ENCODE assay signal across 29 mouse cellular contexts in the genomic region with DNA sequence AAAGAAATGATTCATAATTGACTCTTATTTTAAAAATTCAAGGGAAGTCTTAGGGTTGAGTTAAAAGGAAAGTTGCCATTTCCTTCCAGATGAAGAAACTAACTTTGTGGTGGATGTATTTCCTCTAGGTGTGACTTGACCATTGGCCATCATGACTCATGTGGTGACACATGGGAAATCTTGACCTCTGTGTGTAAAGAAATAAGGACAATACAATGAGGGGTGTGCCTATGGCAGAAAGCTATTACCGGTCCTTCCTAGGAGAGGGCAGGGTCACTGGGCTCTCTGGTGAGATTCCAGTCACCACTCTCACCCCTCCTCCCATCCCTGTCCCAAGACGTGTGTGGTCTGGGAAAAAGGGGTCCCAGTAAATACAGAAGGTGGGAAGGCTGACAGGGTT. TPM values are rescaled to one million over a fixed set of nuclear protein-coding genes. Genes with fewer than 3 reads are reported as not detected.
A peak's percentile ranks its signal among the peaks of the same experiment; 100 is the strongest.
DNase-seq lines count a peak whose midpoint lies in the region; ATAC-seq and TF ChIP-seq lines count a peak whose summit lies in the region.
"Had no signal": no experiment of that assay in that cellular context is flagged by ENCODE, and none has a peak within 500 bp of the region (broad histone marks: within the 10 kb centered on the region; RNA-seq: fewer than 3 reads in every experiment).

No protein-coding gene starts in this region.

- TF ChIP-seq CTCF in heart, postnatal 0 days (IDR thresholded peaks at IDR 0.05; ENCODE audit: low read depth) = no peak

- H3K4me2 ChIP-seq in heart, postnatal 0 days (ENCODE audit: low read depth, low read length) = no peak overlapping the region
- no peak overlapping the region for H3K4me2 ChIP-seq in heart, embryonic 11.5 days
- H3K4me2 ChIP-seq: heart, embryonic 13.5 days; hindbrain, embryonic 12.5 days had no signal

- H3K4me3 ChIP-seq in heart, postnatal 0 days (ENCODE audit: low read depth, low read length) = no peak overlapping the region
- H3K4me3 ChIP-seq in heart, embryonic 11.5 days (ENCODE audit: low read depth, low read length) = no peak overlapping the region
- no peak overlapping the region for H3K4me3 ChIP-seq in embryonic facial prominence, embryonic 10.5 days
- H3K4me3 ChIP-seq: forebrain, embryonic 10.5 days; heart, adult 2 months; heart, embryonic 13.5 days; hindbrain, embryonic 12.5 days had no signal

- WGBS in heart, postnatal 0 days = 49% methylated on average over 2 of the region's 2 CpGs
- WGBS in heart, embryonic 11.5 days (ENCODE audit: insufficient replicate concordance) = 44% methylated on average over 2 of the region's 2 CpGs
- WGBS in embryonic facial prominence, embryonic 10.5 days = 61% methylated on average over 2 of the region's 2 CpGs

- no peak for DNase-seq in heart, postnatal 0 days (ENCODE audit: low spot score)
- peak; percentile 61 for DNase-seq in 3T3-L1 (ENCODE audit: low read depth, low spot score)
- peak; percentile 27 for DNase-seq in fibroblast of lung, adult 2 months (ENCODE audit: low read depth)
- no peak for DNase-seq in thymus, postnatal 36 days
- DNase-seq in embryonic facial prominence, embryonic 10.5 days (ENCODE audit: low spot score) = no peak
- DNase-seq: adrenal gland, postnatal 14 days; B cell, adult 2 months; cerebellum, adult 18-20 months; cerebellum, adult 9-11 months; cerebellum, postnatal 36 days; gastrocnemius, postnatal 14 days; heart, adult 2 months; heart, postnatal 10 days; heart, postnatal 4 days had no signal

- H3K9ac ChIP-seq in heart, postnatal 0 days (replicated peaks; ENCODE audit: low read depth, low read length) = no peak overlapping the region
- H3K9ac ChIP-seq in heart, embryonic 11.5 days (ENCODE audit: low read depth, low read length) = no peak overlapping the region
- H3K9ac ChIP-seq: heart, embryonic 13.5 days; hindbrain, embryonic 12.5 days had no signal

- no peak for TF ChIP-seq EP300 in heart, postnatal 0 days (IDR thresholded peaks at IDR 0.05; ENCODE audit: low read depth)

- no peaks in the 10 kb centered on the region for H3K4me1 ChIP-seq in heart, postnatal 0 days (ENCODE audit: control insufficient read depth, insufficient read depth)
- no peaks in the 10 kb centered on the region for H3K4me1 ChIP-seq in heart, embryonic 11.5 days (ENCODE audit: control insufficient read depth, insufficient read depth, low read length)
- no peaks in the 10 kb centered on the region for H3K4me1 ChIP-seq in embryonic facial prominence, embryonic 10.5 days
- H3K4me1 ChIP-seq: heart, embryonic 13.5 days had no signal

- H3K36me3 ChIP-seq in heart, postnatal 0 days (replicated peaks; ENCODE audit: control insufficient read depth, insufficient read depth, low read length) = no peaks in the 10 kb centered on the region
- H3K36me3 ChIP-seq in heart, embryonic 11.5 days (ENCODE audit: control insufficient read depth, insufficient read depth, low read length) = no peaks in the 10 kb centered on the region
- no peaks in the 10 kb centered on the region for H3K36me3 ChIP-seq in embryonic facial prominence, embryonic 10.5 days (replicated peaks)
- H3K36me3 ChIP-seq: forebrain, embryonic 10.5 days; G1E; heart, embryonic 13.5 days; hindbrain, embryonic 12.5 days had no signal

- no peak overlapping the region for H3K27ac ChIP-seq in heart, postnatal 0 days (ENCODE audit: low read depth)
- H3K27ac ChIP-seq in heart, embryonic 11.5 days (ENCODE audit: low read depth, low read length) = no peak overlapping the region
- no peak overlapping the region for H3K27ac ChIP-seq in embryonic facial prominence, embryonic 10.5 days (replicated peaks)
- H3K27ac ChIP-seq: forebrain, embryonic 10.5 days; heart, adult 2 months; heart, embryonic 13.5 days; hindbrain, embryonic 12.5 days had no signal

- peak; percentile 44; the same call in 1 of the 2 replicates for ATAC-seq in heart, postnatal 0 days (ENCODE audit: insufficient read depth, low read depth)
- no peak for ATAC-seq in heart, embryonic 11.5 days (replicated peaks; ENCODE audit: insufficient number of reproducible peaks, low FRiP score, low TSS enrichment)
- ATAC-seq in cerebellum, adult (ENCODE audit: insufficient number of reproducible peaks, low FRiP score, low TSS enrichment) = no peak
- ATAC-seq: activated CD4-positive, CD25-positive, alpha-beta regulatory T cell, adult 4 months; CD4-positive, CD25-positive, alpha-beta regulatory T cell, adult 4 months; forebrain, embryonic 14.5 days; hindbrain, embryonic 16.5 days; inflammation-experienced regulatory T-cells, adult 6 months; Patski had no signal

- no peaks in the 10 kb centered on the region for H3K9me3 ChIP-seq in heart, postnatal 0 days (replicated peaks; ENCODE audit: control insufficient read depth, low read length)
- H3K9me3 ChIP-seq in heart, embryonic 11.5 days (replicated peaks; ENCODE audit: control insufficient read depth, low read length) = no peaks in the 10 kb centered on the region
- no peaks in the 10 kb centered on the region for H3K9me3 ChIP-seq in embryonic facial prominence, embryonic 10.5 days
- H3K9me3 ChIP-seq: forebrain, embryonic 10.5 days; G1E; heart, embryonic 13.5 days; hindbrain, embryonic 12.5 days had no signal

- no peaks in the 10 kb centered on the region for H3K27me3 ChIP-seq in heart, postnatal 0 days (ENCODE audit: control insufficient read depth, insufficient read depth, low read length)
- no peaks in the 10 kb centered on the region for H3K27me3 ChIP-seq in heart, embryonic 11.5 days (ENCODE audit: control insufficient read depth, insufficient read depth, low read length)
- no peaks in the 10 kb centered on the region for H3K27me3 ChIP-seq in embryonic facial prominence, embryonic 10.5 days (replicated peaks; ENCODE audit: low read depth, poor library complexity, severe bottlenecking)
- H3K27me3 ChIP-seq: heart, embryonic 13.5 days; hindbrain, embryonic 12.5 days; Patski had no signal

RNA-seq across cellular contexts. Expression of a gene that starts 25.5 kb away (rescaled TPM):
- not detected in 2 replicates for total RNA-seq in heart, postnatal 0 days (2014; rRNA removed; ENCODE audit: low replicate concordance)
- polyA plus RNA-seq in heart, postnatal 0 days (2015; fragmentation: Nextera tagmentation; extraction: Ambion mirVana) = not detected in 2 replicates
- polyA plus RNA-seq in heart, embryonic 11.5 days (2014; fragmentation: Nextera tagmentation; extraction: Ambion mirVana) = not detected in 2 replicates
- polyA plus RNA-seq in embryonic facial prominence, embryonic 10.5 days (2016; fragmentation: Nextera tagmentation; extraction: Ambion mirVana) = not detected in 2 replicates
- total RNA-seq: adrenal gland, adult 18-20 months; adrenal gland, postnatal 14 days; gastrocnemius, postnatal 14 days; heart, adult 2 months; heart, postnatal 10 days; heart, postnatal 4 days had no signal
- polyA plus RNA-seq: activated CD4-positive, CD25-positive, alpha-beta regulatory T cell, adult 4 months; CD4-positive, CD25-positive, alpha-beta regulatory T cell, adult 4 months; embryonic facial prominence, embryonic 14.5 days; forebrain, embryonic 10.5 days; forebrain, embryonic 14.5 days; G1E; gonadal fat pad, adult 2 months; heart, adult 2 months; heart, embryonic 13.5 days; hindbrain, embryonic 12.5 days; hindbrain, embryonic 16.5 days; inflammation-experienced regulatory T-cells, adult 6 months; Patski had no signal

RNA-seq across cellular contexts. Expression of a gene that starts 48.4 kb away (rescaled TPM):
- total RNA-seq in heart, postnatal 0 days (2014; rRNA removed; ENCODE audit: low replicate concordance) = 20.3 TPM in 2 replicates
- 19.0 and 21.9 TPM in 2 replicates for polyA plus RNA-seq in heart, postnatal 0 days (2015; fragmentation: Nextera tagmentation; extraction: Ambion mirVana)
- polyA plus RNA-seq in heart, embryonic 11.5 days (2014; fragmentation: Nextera tagmentation; extraction: Ambion mirVana) = 19.8 and 22.5 TPM in 2 replicates
- 14.5 and 16.3 TPM in 2 replicates for polyA plus RNA-seq in embryonic facial prominence, embryonic 10.5 days (2016; fragmentation: Nextera tagmentation; extraction: Ambion mirVana)

RNA-seq across cellular contexts. Expression of a gene that starts 50.2 kb away (rescaled TPM):
- total RNA-seq in heart, postnatal 0 days (2014; rRNA removed; ENCODE audit: low replicate concordance) = 2.6 and 4.8 TPM in 2 replicates
- 3.4 and 4.2 TPM in 2 replicates for polyA plus RNA-seq in heart, postnatal 0 days (2015; fragmentation: Nextera tagmentation; extraction: Ambion mirVana)
- 8.8 and 11.1 TPM in 2 replicates for polyA plus RNA-seq in heart, embryonic 11.5 days (2014; fragmentation: Nextera tagmentation; extraction: Ambion mirVana)
- polyA plus RNA-seq in embryonic facial prominence, embryonic 10.5 days (2016; fragmentation: Nextera tagmentation; extraction: Ambion mirVana) = 11.4 and 13.0 TPM in 2 replicates

Comparison
In these comparisons a context has a peak if more than half of its experiments do, and no peak if none do; other contexts are left out.
1. DNase-seq: peak in 3T3-L1 (single experiment) and fibroblast of lung, adult 2 months (single experiment); none in heart, postnatal 0 days (single experiment), thymus, postnatal 36 days (0 of 2) and embryonic facial prominence, embryonic 10.5 days (single experiment).